Mouse (Mus musculus): Measurements from ENCODE around the gene Dtl. TPM values are rescaled to one million over a fixed set of nuclear protein-coding genes. Genes with fewer than 3 reads are reported as not detected.

Dtl gene
- total RNA-seq, 2 experiments from 2014 or later: 0.61 to 1.1 TPM

GRCm38 (mm10) chr1:191569625-191570024 lies 5.7 kb downstream of the Dtl start:
- no peak for DNase-seq (ENCODE audit: low spot score in 2 of 2)
- Histone ChIP-seq H3K27ac (no peak overlapping the region), H3K4me3 (no peak overlapping the region)
- no peak for TF ChIP-seq CTCF (conservative IDR thresholded peaks at IDR 0.05)

DNA sequence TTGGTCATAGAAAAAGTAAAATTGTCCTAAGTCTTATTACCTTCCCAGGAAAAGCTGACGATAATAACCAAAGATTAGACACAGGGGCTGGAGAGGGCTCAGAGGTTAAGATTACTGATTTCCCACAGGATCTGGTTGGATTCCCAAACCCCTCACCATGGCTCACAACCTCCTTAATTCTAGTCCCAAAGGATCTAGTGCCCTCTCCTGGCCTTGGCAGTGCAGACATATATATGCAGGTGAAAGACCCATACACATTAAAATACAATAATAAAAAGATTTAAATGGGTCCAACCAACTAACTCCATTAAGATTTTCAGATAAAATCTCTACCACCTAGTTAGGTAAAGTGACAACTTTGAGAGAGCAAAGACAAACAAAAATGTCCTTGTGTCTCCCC lies 7.5 kb downstream of the Dtl start:
- H3K4me3 ChIP-seq: no peak overlapping the region
- no peak overlapping the region for H3K27ac ChIP-seq
- peak; percentile 73 for TF ChIP-seq CTCF (conservative IDR thresholded peaks at IDR 0.05)
- no peak for DNase-seq (ENCODE audit: low spot score in 2 of 2)

DNA sequence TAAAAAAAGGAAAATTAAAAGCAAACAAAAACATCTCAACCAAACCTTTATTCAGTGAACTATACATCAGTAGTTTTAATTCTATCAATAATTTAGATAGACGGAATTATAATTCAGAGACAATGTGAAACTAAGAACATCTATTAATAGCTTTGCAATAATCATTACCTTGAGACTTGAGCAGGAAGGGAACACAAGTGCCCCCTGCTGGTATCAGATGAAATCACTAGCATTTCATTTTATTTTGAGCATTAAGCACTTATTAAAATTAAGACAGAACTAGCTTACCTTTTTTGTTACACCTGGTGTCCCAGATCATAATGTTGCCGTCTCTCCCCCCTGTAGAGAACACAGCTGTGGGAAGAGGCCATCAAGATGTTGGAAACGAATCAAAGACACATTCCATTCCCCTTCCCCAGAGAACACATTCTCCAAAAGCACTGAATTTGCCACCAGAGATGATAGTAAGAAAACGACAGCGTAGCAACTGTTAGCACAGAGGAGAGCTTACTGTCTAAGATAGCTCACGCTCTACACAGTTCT lies 12.4 kb downstream of the Dtl start:
- peak; percentile 95 for TF ChIP-seq CTCF (conservative IDR thresholded peaks at IDR 0.05)
- no peak overlapping the region for H3K27ac ChIP-seq

GRCm38 (mm10) chr1:191559779-191560178 lies 15.6 kb downstream of the Dtl start:
- TF ChIP-seq CTCF (conservative IDR thresholded peaks at IDR 0.05): no peak
- H3K4me3 ChIP-seq: no peak overlapping the region
- no peak overlapping the region for H3K27ac ChIP-seq
- no peak for DNase-seq (ENCODE audit: low spot score in 2 of 2)

More for the DNA sequence above, 12.4 kb downstream of the Dtl start:
- peak in 1 of 2 experiments; percentile 52 for DNase-seq (ENCODE audit: low spot score in 2 of 2)
- H3K4me3 ChIP-seq: no peak overlapping the region

DNA sequence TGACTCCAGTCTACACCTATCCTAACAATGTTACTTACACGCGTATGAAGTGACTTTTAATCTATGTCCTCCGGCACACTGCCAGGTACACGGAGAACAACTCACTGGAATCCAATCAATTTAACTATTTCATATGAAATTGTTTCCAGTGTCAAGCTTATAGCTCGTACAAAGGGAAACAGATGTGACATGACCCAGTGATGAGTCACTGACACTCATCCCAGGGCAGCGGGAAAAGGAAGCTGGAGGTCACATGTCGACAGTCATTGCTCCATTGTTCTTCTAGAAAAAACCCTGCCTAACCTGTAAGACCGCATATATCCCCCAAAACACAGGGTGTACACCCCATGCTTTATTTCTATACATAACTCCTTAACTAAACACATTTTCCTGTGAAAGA lies 18.2 kb downstream of the Dtl start:
- no peak for DNase-seq (ENCODE audit: low spot score in 2 of 2)
- no peak for TF ChIP-seq CTCF (conservative IDR thresholded peaks at IDR 0.05)
- H3K27ac ChIP-seq: no peak overlapping the region
- no peak overlapping the region for H3K4me3 ChIP-seq

GRCm38 (mm10) chr1:191550786-191551185 lies 24.6 kb downstream of the Dtl start:
- no peak for DNase-seq (ENCODE audit: low spot score in 2 of 2)
- TF ChIP-seq CTCF (conservative IDR thresholded peaks at IDR 0.05): no peak

GRCm38 (mm10) chr1:191543747-191544146 lies 31.6 kb downstream of the Dtl start:
- TF ChIP-seq CTCF (conservative IDR thresholded peaks at IDR 0.05): no peak
- no peak overlapping the region for H3K27ac ChIP-seq
- H3K4me3 ChIP-seq: no peak overlapping the region
- DNase-seq (ENCODE audit: low spot score in 2 of 2): no peak

More at GRCm38 (mm10) chr1:191550786-191551185, 24.6 kb downstream of the Dtl start:
- Histone ChIP-seq H3K4me3 (no peak overlapping the region), H3K27ac (no peak overlapping the region)

- no peak overlapping the region for H3K27ac ChIP-seq
- no peak for DNase-seq (ENCODE audit: low spot score in 2 of 2)
- TF ChIP-seq CTCF (conservative IDR thresholded peaks at IDR 0.05): no peak
- H3K4me3 ChIP-seq: no peak overlapping the region
Measured at GRCm38 (mm10) chr1:191541619-191542018, 33.7 kb downstream of the Dtl start.

DNA sequence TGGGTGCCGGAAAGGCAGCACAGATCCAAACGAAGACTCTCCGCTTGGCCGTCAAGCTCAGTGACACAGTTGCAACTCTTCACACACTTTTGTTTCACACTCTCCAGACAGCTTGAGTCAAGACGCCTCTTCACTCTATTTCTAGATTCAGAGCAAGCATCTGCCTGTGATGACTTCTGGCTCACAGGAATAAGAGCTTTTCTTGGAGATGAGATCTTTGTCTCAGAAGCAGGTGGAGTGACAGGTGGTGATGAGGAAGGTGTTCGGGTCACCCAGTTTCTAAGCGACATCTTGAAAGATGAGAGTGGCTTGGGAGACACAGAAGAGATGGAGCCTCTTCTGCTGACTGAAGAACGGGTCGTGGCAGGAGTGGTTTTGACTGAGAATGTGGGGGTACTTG lies 34.3 kb downstream of the Dtl start:
- DNase-seq (ENCODE audit: low spot score in 2 of 2): peak; percentile 14 to 19
- no peak overlapping the region for H3K27ac ChIP-seq
- TF ChIP-seq CTCF (conservative IDR thresholded peaks at IDR 0.05): no peak
- no peak overlapping the region for H3K4me3 ChIP-seq

DNA sequence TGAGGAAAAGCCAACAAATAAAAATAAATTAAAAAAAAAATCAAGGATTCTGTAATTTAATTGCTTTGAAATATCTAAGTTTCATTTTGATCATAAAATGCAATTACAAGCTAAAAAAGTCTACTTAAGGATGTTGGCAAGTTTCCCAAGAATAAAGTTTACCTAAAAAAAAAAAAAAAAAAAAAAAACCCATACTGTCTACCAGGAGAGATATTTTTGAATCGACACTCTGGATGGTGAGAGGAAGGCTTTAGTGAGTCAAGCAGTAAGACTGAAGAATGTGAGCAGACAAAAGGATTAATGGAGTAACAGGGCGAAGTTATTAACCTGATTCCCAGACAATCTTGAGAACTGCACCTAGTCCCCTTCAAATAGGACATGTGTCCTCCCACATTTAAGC lies 35.0 kb downstream of the Dtl start:
- DNase-seq (ENCODE audit: low spot score in 2 of 2): no peak
- no peak for TF ChIP-seq CTCF (conservative IDR thresholded peaks at IDR 0.05)
- H3K27ac ChIP-seq: no peak overlapping the region
- H3K4me3 ChIP-seq: no peak overlapping the region

DNA sequence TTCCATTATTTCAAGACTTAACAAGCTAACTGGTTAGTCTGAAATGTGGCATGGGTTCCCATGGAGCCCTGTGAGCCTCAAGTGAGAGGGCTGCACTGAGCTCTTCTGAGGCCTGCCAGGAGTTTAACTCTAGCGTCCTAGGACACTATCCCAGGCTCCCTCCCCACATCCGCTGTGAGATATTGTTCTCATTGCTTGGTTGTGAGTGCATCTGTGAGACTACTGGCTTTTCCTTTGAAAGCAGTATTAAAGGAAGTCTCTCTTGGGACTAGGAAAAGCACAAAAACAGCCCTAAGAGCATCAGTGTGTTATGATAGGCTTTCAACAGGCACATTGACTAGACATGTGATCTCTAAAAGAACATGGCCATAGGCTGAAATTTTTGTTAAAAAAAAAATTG lies 40.4 kb downstream of the Dtl start:
- Histone ChIP-seq H3K27ac (no peak overlapping the region), H3K4me3 (no peak overlapping the region)
- DNase-seq (ENCODE audit: low spot score in 2 of 2): no peak
- TF ChIP-seq CTCF (conservative IDR thresholded peaks at IDR 0.05): no peak

DNA sequence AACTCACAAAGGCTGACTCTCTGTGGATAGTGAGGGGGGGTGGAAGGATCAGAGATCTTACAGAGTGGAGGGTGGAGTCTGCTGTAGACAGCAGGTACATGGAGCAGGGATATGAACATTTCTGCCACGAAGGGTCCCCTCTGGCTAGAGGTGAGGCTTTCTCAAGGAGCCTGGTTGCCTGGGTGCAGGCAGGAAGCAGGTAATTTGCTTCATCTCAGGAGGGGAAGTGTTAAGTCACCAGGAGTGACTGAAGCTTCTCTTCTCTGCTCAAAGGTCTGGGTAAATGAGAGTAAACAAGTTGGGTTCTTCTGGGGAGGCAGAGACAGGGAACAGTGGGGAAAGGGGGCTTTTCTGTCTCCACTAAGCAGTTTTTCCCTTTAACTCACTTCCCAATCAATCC lies 44.3 kb downstream of the Dtl start:
- Histone ChIP-seq H3K27ac (no peak overlapping the region), H3K4me3 (no peak overlapping the region)
- DNase-seq (ENCODE audit: low spot score in 2 of 2): no peak
- TF ChIP-seq CTCF (conservative IDR thresholded peaks at IDR 0.05): no peak

DNA sequence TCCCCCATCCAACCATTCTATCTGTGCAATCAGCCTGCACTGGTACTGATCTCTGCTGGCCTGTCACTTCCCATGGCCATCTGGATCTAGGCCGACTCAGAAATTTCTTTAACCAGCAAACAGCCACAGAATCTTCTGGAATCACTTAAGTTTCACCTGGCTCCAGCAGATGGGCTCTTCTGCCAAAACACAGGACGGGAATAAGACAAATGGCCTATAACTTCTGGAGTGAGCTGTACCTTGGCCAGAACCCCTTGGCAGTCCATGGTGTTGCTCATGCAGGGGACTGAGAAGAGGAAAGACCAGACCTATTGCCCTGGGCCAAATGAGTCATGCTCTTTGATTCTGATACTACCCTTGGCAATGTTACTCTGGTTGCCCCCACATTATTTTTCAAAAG lies 45.9 kb downstream of the Dtl start:
- no peak overlapping the region for H3K4me3 ChIP-seq
- no peak for TF ChIP-seq CTCF (conservative IDR thresholded peaks at IDR 0.05)
- no peak overlapping the region for H3K27ac ChIP-seq
- DNase-seq (ENCODE audit: low spot score in 2 of 2): no peak

DNA sequence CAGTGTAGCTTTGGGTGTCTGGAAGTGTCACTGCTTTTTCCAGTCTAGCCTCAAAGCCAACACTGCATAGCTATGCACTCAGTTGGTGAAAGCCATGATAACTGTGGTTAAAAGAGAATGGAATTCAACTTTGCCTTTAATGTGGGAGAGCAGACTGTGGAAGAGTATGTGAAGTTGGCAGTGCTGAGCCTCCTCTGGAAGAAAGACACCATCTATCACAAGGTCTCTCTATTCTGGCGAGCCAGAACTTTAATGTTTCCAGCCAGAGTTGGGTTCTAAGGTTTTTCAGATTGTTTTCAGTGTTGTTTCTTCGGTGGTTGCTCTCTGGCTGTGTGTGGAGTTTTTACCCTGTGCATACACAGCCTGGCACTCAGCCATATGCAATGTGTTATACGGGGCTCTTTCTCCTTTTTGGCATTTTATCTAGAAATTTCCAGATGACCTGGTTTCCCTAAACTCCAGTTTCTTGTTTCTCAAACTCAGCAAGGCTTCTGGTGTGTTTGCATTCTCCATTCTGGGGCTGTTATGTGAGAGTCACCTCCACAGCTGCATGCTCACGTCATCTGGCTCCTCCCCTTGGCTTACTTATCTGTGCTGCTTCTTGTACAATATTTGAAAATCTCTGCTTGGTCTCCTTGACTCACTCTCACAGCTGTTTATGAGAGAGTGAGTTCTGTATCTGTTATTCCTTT lies 47.3 kb downstream of the Dtl start:
- Histone ChIP-seq H3K4me3 (no peak overlapping the region), H3K27ac (peak overlapping the region; percentile 33; the same call in 1 of the 2 replicates)
- no peak for DNase-seq (ENCODE audit: low spot score in 2 of 2)
- no peak for TF ChIP-seq CTCF (conservative IDR thresholded peaks at IDR 0.05)

Data from layer of hippocampus, adult 2 months (tissue).